Mouse (Mus musculus): ENCODE data around the gene Unkl.

DNA sequence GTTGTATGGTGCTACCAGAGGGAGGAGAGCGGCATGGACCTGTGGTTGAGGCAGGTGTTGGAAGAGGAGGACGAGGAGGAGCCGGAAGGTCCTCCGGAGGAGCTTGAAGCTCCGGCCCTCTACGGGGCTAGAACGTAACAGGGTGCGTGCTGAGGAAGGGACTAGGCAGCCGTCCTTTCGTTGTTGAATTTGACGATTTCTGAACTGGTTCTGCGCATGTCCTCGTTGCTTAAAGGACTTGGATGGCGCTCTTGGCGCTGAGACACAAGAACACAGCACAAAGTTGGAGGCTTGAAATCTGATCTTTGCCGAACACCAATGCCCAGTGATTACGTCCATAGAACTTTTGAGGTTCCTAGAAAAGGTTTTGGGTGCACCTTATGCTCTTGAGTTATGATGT is 3.2 kb upstream of the Unkl start:
- TF ChIP-seq FLI1 (IDR thresholded peaks at IDR 0.05; ENCODE audit: low read length) (no peak), GATA1 (IDR thresholded peaks at IDR 0.05; ENCODE audit: borderline replicate concordance, low read length) (no peak)
